ENCODE assay signal across 8 mouse cellular contexts in genomic region chr2:30435326-30436155, GRCm38 (mm10). TPM values are rescaled to one million over a fixed set of nuclear protein-coding genes. Genes with fewer than 3 reads are reported as not detected.
DNase-seq lines count a peak whose midpoint lies in the region; ATAC-seq lines count a peak whose summit lies in the region.

No protein-coding gene starts in this region.

- intact Hi-C loops in left cerebral cortex, postnatal 14 days (cut with DNase I), result loop anchor here (1.0 to 5.0 kb wide), 2 partner anchors 361 to 497 kb away; no protein-coding TSS in a partner anchor

- DNase-seq in left cerebral cortex, adult 11 months (ENCODE audit: low spot score), result peak; percentile 62
- DNase-seq in left cerebral cortex, adult 8-10 months (ENCODE audit: low spot score in 2 of 2), result no peak
- DNase-seq in cerebellum, adult 9-10 months, result peak; percentile 83
- DNase-seq in forelimb bud, embryonic 11.5 days (ENCODE audit: low read depth, low spot score), result peak; percentile 84
- peak; percentile 87 for DNase-seq in induced T-regulatory cell, adult 2 months (ENCODE audit: low read depth)
- DNase-seq in left cerebral cortex, postnatal 14 days (ENCODE audit: low spot score in 2 of 2), result peak; percentile 81 to 84
- DNase-seq in skeletal muscle tissue, adult 2 months (ENCODE audit: low read depth, low spot score), result peak; percentile 70

- ATAC-seq in megakaryocyte-erythroid progenitor cell, adult 5-6 weeks (replicated peaks; ENCODE audit: low FRiP score, low TSS enrichment, poor library complexity, severe bottlenecking), result peak; percentile 56

RNA-seq across cellular contexts. Expression of gene Ptpa, which starts 19.7 kb away (rescaled TPM):
- total RNA-seq in left cerebral cortex, adult 8-10 months (2022), result 100 to 1,000 TPM; 174 to 191 (median 186) TPM
- 100 to 1,000 TPM; 143 to 147 TPM for total RNA-seq in left cerebral cortex, postnatal 14 days (2021)
- 228 and 237 TPM in 2 replicates for total RNA-seq in megakaryocyte-erythroid progenitor cell, adult 5-6 weeks (2014; fragmentation: Nextera tagmentation)
- 74.1 and 93.5 TPM in 2 replicates for total RNA-seq in megakaryocyte-erythroid progenitor cell, adult 5-6 weeks (2017)

RNA-seq across cellular contexts. Expression of gene Crat, which starts 19.9 kb away (rescaled TPM):
- total RNA-seq in left cerebral cortex, adult 8-10 months (2022), result 10 to 100 TPM; 52.0 to 65.8 (median 62.6) TPM
- total RNA-seq in left cerebral cortex, postnatal 14 days (2021), result 10 to 100 TPM; 45.5 to 47.1 TPM
- 24.3 and 29.2 TPM in 2 replicates for total RNA-seq in megakaryocyte-erythroid progenitor cell, adult 5-6 weeks (2014; fragmentation: Nextera tagmentation)
- 11.2 and 16.0 TPM in 2 replicates for total RNA-seq in megakaryocyte-erythroid progenitor cell, adult 5-6 weeks (2017)

RNA-seq across cellular contexts. Expression of gene Ier5l, which starts 38.5 kb away (rescaled TPM):
- 10 to 100 TPM; 18.3 to 21.6 (median 19.8) TPM for total RNA-seq in left cerebral cortex, adult 8-10 months (2022)
- 10 to 100 TPM; 12.7 to 15.1 TPM for total RNA-seq in left cerebral cortex, postnatal 14 days (2021)
- not detected in 2 replicates for total RNA-seq in megakaryocyte-erythroid progenitor cell, adult 5-6 weeks (2014; fragmentation: Nextera tagmentation)
- total RNA-seq in megakaryocyte-erythroid progenitor cell, adult 5-6 weeks (2017), result 0.56 TPM in 1 of 2 replicates, not detected in the other

RNA-seq across cellular contexts. Expression of gene Dolpp1, which starts 43.5 kb away (rescaled TPM):
- total RNA-seq in left cerebral cortex, adult 8-10 months (2022), result 10 to 100 TPM; 22.2 to 30.1 (median 27.3) TPM
- total RNA-seq in left cerebral cortex, postnatal 14 days (2021), result 10 to 100 TPM; 23.9 to 30.9 TPM
- 24.0 and 29.0 TPM in 2 replicates for total RNA-seq in megakaryocyte-erythroid progenitor cell, adult 5-6 weeks (2014; fragmentation: Nextera tagmentation)
- total RNA-seq in megakaryocyte-erythroid progenitor cell, adult 5-6 weeks (2017), result 16.3 and 19.7 TPM in 2 replicates

Comparison
In these comparisons a context has a peak if more than half of its experiments do, and no peak if none do; other contexts are left out.
1. DNase-seq: peak in left cerebral cortex, adult 11 months (single experiment), cerebellum, adult 9-10 months (single experiment), forelimb bud, embryonic 11.5 days (single experiment), induced T-regulatory cell, adult 2 months (single experiment), left cerebral cortex, postnatal 14 days (2 of 2) and skeletal muscle tissue, adult 2 months (single experiment); none in left cerebral cortex, adult 8-10 months (0 of 2).
2. RNA of gene Ier5l, which starts 38.5 kb away (total RNA-seq): 18.3 to 21.6 TPM in left cerebral cortex, adult 8-10 months and 12.7 to 15.1 TPM in left cerebral cortex, postnatal 14 days; 0.56 TPM in megakaryocyte-erythroid progenitor cell, adult 5-6 weeks; every median in the first group is over 4 times any median in the second.